Mouse (Mus musculus): ENCODE data around the gene 2010111I01Rik. TPM values are rescaled to one million over a fixed set of nuclear protein-coding genes. Genes with fewer than 3 reads are reported as not detected.
"Not testable (repeated sequence)": the region's sequence is repeated elsewhere in the genome, so short reads cannot be mapped to it uniquely, and the experiment has no call there.

Gene 2010111I01Rik
- polyA plus RNA-seq, 1 experiment, result 85.1 TPM

GRCm38 (mm10) chr13:63337239-63337960 is 372.7 kb downstream of the 2010111I01Rik start:
- DNase-seq (ENCODE audit: low read depth, low spot score), result no peak
- 71% methylated on average over 8 of the region's 8 CpGs for WGBS

DNA sequence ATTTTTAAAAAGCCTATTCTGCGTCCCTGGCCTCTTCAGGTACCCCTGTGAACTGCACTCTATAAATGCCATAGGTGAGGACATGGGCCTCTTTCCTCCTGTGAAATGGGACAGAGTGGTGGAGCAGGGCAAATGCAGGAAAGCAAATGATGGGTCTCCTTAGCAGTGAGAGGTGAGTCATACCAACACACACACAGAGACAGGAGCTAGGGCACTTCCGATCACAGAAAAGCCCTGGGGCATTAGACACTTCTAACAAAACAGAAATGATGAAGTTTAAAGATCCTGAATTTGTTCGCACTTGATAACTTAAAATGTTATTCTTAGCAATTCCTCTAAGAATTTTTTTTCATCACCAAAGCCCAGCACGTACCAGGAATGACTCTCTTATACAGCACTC is 375.3 kb downstream of the 2010111I01Rik start:
- DNase-seq (ENCODE audit: low read depth, low spot score), result no peak
- WGBS, result 92% methylated on average over 4 of the region's 4 CpGs

DNA sequence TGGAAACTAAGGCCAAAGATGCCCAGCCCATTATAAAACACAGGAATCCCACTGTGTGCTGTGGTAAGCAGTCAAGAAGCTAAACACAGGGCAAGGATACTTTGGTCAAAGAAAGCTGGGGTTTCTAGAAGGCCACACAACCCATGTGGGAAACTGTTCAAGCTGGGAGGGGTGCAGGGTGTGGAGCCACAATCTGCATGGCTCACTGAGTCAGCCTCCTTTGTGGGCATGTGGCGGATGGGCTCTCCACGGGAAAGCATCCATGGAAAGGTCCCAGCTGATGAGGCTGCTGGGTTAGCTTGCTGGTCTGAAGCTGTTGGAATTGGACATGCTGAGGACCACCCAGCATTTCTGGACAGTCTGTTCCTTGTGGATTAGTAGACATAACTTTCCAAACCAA is 378.1 kb downstream of the 2010111I01Rik start:
- WGBS, result 77% methylated on average over 2 of the region's 2 CpGs
- DNase-seq (ENCODE audit: low read depth, low spot score), result no peak

DNA sequence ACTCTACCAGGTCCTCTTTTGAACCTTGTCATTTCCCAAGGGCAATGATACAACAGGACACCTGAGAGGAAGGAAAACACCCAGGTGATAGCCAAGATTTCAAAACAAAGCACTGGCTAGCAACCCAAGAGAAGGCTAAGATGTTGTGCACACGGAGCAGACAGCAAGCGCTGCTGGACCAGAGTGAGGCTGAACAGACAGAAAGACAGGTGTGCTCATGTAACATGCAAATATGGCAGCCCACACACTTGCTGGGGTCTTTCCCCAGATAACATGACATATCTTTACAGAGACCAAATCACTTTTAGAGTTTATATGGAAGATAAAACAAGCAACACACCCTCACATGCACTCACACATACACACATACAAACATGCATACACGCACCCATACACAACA is 379.8 kb downstream of the 2010111I01Rik start:
- DNase-seq (ENCODE audit: low read depth, low spot score), result no peak
- WGBS, result 96% methylated on average over 3 of the region's 3 CpGs

DNA sequence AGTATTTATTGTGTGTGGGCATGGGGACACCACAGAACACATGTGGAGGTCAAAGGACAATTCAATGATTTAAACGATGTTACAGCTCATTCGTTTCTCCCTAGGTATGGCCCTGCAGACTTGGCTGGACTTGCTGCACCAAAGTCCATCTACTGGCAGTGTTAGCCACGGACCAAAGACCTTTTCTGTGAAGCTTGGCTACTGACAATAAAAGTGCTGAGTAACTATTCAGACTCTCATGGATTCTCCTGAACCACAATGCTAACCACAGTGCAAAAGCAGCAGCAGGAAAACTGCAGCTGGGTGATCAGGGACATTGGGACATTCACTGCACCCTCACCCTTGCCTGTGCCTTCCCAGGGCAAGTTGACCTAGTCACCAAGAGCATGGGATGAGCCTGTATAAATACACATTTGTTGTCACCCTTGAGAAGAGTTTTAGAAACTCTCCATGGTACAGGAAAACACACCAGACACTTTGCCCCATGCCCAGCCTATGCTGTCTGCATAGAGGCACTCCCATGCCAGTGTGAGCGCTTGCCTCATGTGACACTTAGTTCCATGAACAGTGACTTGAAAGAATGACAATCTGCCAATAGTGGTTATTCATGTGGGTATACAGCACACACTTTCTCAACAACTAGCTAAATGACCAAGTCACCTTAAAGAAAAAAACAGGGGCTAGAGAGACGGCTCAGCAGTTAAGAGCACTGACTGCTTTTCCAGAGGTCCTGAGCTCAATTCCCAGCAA is 381.0 kb downstream of the 2010111I01Rik start:
- 59% methylated on average over 5 of the region's 5 CpGs for WGBS
- no peak for DNase-seq (ENCODE audit: low read depth, low spot score)

DNA sequence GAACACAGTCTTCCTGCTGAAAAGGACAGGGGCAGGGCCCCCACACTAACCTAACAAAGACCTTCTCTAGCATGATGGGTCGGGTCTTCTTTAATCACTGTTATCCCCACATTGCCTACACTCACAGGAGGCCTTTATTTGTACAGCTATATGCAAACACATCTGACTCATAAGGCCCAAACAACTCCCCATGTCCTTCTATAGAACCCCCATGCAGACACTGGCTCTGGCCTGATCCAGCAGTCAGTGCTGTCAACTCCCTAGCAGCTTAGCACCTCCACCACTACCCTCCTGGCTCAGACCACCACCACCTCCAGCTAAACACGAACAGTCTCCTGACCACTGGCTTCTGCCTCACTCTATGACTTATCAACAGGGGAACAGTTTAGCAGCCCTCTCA is 382.9 kb downstream of the 2010111I01Rik start:
- no peak for DNase-seq (ENCODE audit: low read depth, low spot score)
- 70% methylated on average over 2 of the region's 2 CpGs for WGBS

DNA sequence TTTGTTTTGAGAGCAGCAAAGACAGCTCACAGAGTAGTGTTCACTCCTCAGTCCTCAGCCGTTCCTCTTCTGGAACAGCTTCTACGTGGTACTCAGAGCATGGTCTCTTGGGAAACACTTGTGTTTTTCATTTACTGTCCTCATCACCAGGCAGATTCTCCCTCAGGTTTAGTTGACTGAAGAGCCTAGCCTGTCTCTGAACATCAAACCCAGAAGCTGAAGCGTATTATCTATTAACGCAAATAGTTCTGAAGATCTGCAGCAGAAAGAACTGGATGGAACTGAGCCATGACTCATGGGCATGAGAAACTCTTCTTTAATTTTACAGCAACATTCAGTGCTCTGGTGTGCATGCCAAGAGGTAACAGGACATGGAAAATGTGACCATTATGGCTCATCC is 385.4 kb downstream of the 2010111I01Rik start:
- DNase-seq (ENCODE audit: low read depth, low spot score), result no peak
- 77% methylated on average over 4 of the region's 4 CpGs for WGBS

DNA sequence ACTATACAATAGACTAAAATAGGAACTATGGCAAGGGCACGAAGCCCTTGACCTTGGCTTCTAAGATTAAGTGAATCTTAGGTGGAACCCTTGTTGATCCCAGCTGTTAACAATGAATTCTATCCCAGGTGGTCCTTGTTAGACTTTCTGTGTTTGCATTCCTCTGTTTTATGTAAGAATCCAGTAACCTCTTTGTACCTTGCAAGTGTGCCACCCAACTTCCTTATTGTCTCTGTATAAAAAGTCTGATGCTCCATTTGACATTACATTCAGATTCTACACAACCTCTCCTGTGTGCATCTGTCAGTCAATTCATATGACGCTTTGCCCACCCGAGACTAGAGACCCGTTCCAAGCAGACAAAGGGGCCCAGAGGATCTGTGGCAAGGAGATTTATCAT is 388.6 kb downstream of the 2010111I01Rik start:
- DNase-seq (ENCODE audit: low read depth, low spot score), result not testable (repeated sequence)
- 59% methylated on average over 4 of the region's 4 CpGs for WGBS

GRCm38 (mm10) chr13:63356101-63356500 is 391.4 kb downstream of the 2010111I01Rik start:
- WGBS, result 89% methylated on average over 4 of the region's 4 CpGs
- DNase-seq (ENCODE audit: low read depth, low spot score), result no peak

- WGBS, result 32% methylated on average over 3 of the region's 3 CpGs
- peak; percentile 53 for DNase-seq (ENCODE audit: low read depth, low spot score)
These were observed 391.9 kb downstream of the 2010111I01Rik start for GRCm38 (mm10) chr13:63356558-63356957.

- WGBS, result 41% methylated on average over 4 of the region's 4 CpGs
- no peak for DNase-seq (ENCODE audit: low read depth, low spot score)
These were observed 394.7 kb downstream of the 2010111I01Rik start for GRCm38 (mm10) chr13:63359393-63359792.

DNA sequence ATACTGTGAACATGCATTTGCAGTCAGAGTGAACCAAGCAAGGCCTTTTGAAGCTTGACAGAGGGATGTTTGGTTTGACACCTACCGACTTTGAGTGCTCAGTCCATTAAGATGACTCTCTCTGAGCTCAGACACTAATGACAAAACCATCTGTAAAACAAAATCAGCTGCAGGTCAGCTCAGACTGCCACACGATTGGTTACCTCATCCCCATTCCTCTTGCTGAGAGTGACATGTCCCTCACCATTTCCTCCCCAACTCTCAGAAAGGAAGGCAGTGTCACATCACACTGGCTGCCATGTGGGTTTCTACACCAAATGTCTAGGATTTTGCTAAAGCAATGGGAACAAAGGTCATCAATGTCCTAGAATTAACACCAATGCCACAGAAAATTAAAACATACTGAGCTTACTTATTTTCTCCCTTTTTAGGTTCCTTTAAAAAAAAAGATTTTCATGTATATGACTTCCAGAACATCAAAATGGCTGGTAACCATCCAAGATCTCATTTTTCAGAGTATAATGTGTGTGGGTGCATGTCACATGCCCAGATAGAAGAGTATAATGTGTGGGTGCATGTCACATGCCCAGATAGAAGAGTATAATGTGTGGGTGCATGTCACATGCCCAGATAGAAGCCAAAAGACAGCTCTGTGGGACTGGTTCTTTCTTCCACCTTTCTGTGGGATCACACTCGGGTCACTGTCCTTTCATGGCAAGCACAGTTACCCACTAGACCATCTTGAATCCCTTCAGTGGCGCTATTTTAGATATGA is 395.6 kb downstream of the 2010111I01Rik start:
- no peak for DNase-seq (ENCODE audit: low read depth, low spot score)
- WGBS, result 80% methylated on average over 4 of the region's 4 CpGs

DNA sequence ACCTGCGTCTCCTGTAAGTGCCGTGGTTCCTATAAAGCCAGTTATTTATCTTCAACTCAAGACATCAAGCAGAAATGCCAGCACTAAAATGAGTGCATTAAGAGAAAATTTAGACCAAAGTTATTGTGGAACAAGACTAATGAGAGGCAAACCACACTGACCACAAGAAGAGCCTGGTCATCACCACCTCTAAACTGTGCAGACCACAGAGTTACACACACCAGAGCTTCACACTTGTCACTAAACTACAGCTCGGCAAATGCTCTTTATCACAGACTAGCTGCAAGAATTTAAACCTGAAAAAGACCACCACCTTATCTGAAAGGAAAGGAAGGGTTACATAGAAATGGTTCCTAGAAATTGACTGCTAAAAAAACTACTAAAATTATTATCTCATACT is 397.1 kb downstream of the 2010111I01Rik start:
- DNase-seq (ENCODE audit: low read depth, low spot score), result no peak
- 90% methylated on average over 3 of the region's 3 CpGs for WGBS

DNA sequence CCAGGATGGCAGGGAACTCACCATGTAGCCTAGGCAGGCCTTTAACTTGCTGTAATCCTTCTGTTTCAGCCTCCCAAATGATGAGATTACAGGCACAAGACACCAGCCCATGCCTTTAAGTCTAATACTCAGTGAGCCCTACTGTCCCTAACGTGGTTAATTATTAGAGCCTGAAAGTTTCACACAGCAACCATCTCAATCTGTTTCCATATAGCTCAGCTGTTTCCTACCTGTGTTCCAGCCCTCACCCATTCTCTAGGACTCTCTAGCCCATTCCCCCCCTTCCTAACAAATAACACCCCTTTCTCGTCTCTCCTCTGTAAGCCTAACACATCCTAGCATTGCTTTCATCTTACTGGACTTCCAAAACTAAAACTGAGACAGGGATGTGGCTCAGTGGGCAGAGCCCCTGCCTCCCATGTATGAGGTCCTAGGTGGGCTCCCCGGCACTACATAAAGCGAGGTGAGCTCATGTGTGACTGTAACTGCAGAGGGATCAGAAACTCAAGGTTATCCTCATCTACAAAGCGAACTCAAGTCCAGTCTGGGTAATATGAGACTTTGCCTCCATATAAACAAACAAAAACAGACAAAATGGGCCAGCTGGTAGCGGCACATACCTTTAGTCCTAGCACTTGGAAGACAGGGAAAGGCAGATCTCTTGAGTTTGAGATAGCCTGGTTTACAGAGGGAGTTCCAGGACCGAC is 408.9 kb downstream of the 2010111I01Rik start:
- 85% methylated on average over 7 of the region's 7 CpGs for WGBS
- DNase-seq (ENCODE audit: low read depth, low spot score), result no peak

Other genes starting within 250 kb of the 2010111I01Rik start
- 0.47 and 0.62 TPM in 2 replicates for gene Platr25, start 204.2 kb upstream of the 2010111I01Rik start, polyA plus RNA-seq (2012; rRNA removed)
- gene Gm5141, start 179.1 kb upstream of the 2010111I01Rik start, polyA plus RNA-seq (2012; rRNA removed), result 0.55 and 1.2 TPM in 2 replicates
- 139 and 217 TPM in 2 replicates for gene Fbp2, start 106.5 kb upstream of the 2010111I01Rik start, polyA plus RNA-seq (2012; rRNA removed)
- 17.6 and 25.5 TPM in 2 replicates for gene Fbp1, start 76.6 kb upstream of the 2010111I01Rik start, polyA plus RNA-seq (2012; rRNA removed)